Mouse (Mus musculus): ENCODE results near the gene Hspa12a. TPM values are rescaled to one million over a fixed set of nuclear protein-coding genes. Genes with fewer than 3 reads are reported as not detected.

Hspa12a gene
- polyA plus RNA-seq, 1 experiment from 2014 or later, result 6.0 TPM

GRCm38 (mm10) chr19:58816453-58817041 lies 126.9 kb downstream of the Hspa12a start:
- H3K4me3 ChIP-seq (replicated peaks), result no peak overlapping the region
- H3K4me1 ChIP-seq, result no peaks in the 10 kb centered on the region
- no peak for ATAC-seq (ENCODE audit: insufficient number of reproducible peaks, low FRiP score, low TSS enrichment, low read depth)
- 67% methylated on average over 17 of the region's 17 CpGs for WGBS
- no peaks in the 10 kb centered on the region for H3K27me3 ChIP-seq
- no peak overlapping the region for H3K27ac ChIP-seq (replicated peaks)
- H3K4me2 ChIP-seq (replicated peaks), result no peak overlapping the region
- no peak overlapping the region for H3K9ac ChIP-seq
- H3K36me3 ChIP-seq, result no peaks in the 10 kb centered on the region
- H3K9me3 ChIP-seq (replicated peaks), result no peaks in the 10 kb centered on the region

- Histone ChIP-seq H3K4me1 (no peaks in the 10 kb centered on the region), H3K9ac (no peak overlapping the region), H3K9me3 (replicated peaks) (no peaks in the 10 kb centered on the region), H3K27ac (replicated peaks) (no peak overlapping the region), H3K4me3 (replicated peaks) (no peak overlapping the region), H3K27me3 (no peaks in the 10 kb centered on the region), H3K36me3 (no peaks in the 10 kb centered on the region), H3K4me2 (replicated peaks) (no peak overlapping the region)
- ATAC-seq (ENCODE audit: insufficient number of reproducible peaks, low FRiP score, low TSS enrichment, low read depth), result no peak
- WGBS, result 83% methylated on average over 13 of the region's 13 CpGs
Measured at GRCm38 (mm10) chr19:58815179-58815922, 128.1 kb downstream of the Hspa12a start.

GRCm38 (mm10) chr19:58810536-58810935 lies 132.9 kb downstream of the Hspa12a start:
- no peak overlapping the region for H3K4me3 ChIP-seq (replicated peaks)
- no peak overlapping the region for H3K27ac ChIP-seq (replicated peaks)
- no peaks in the 10 kb centered on the region for H3K9me3 ChIP-seq (replicated peaks)
- no peak overlapping the region for H3K4me2 ChIP-seq (replicated peaks)
- H3K27me3 ChIP-seq, result no peaks in the 10 kb centered on the region
- ATAC-seq (ENCODE audit: insufficient number of reproducible peaks, low FRiP score, low TSS enrichment, low read depth), result no peak
- 73% methylated on average over 5 of the region's 5 CpGs for WGBS
- H3K4me1 ChIP-seq, result no peaks in the 10 kb centered on the region
- no peaks in the 10 kb centered on the region for H3K36me3 ChIP-seq
- no peak overlapping the region for H3K9ac ChIP-seq

- Histone ChIP-seq H3K36me3 (no peaks in the 10 kb centered on the region), H3K9ac (no peak overlapping the region), H3K27ac (replicated peaks) (no peak overlapping the region), H3K4me2 (replicated peaks) (no peak overlapping the region), H3K4me1 (no peaks in the 10 kb centered on the region), H3K4me3 (replicated peaks) (no peak overlapping the region), H3K9me3 (replicated peaks) (no peaks in the 10 kb centered on the region), H3K27me3 (no peaks in the 10 kb centered on the region)
- 76% methylated on average over 6 of the region's 6 CpGs for WGBS
- ATAC-seq (ENCODE audit: insufficient number of reproducible peaks, low FRiP score, low TSS enrichment, low read depth), result no peak
Measured at GRCm38 (mm10) chr19:58808864-58809263, 134.6 kb downstream of the Hspa12a start.

GRCm38 (mm10) chr19:58806364-58806763 lies 137.1 kb downstream of the Hspa12a start:
- Histone ChIP-seq H3K27me3 (no peaks in the 10 kb centered on the region), H3K27ac (replicated peaks) (no peak overlapping the region), H3K4me1 (no peaks in the 10 kb centered on the region), H3K9ac (no peak overlapping the region), H3K9me3 (replicated peaks) (no peaks in the 10 kb centered on the region), H3K36me3 (no peaks in the 10 kb centered on the region), H3K4me2 (replicated peaks) (no peak overlapping the region), H3K4me3 (replicated peaks) (no peak overlapping the region)
- 4% methylated on average over 3 of the region's 3 CpGs for WGBS
- ATAC-seq (ENCODE audit: insufficient number of reproducible peaks, low FRiP score, low TSS enrichment, low read depth), result no peak

GRCm38 (mm10) chr19:58805191-58805779 lies 138.2 kb downstream of the Hspa12a start:
- no peak overlapping the region for H3K9ac ChIP-seq
- no peaks in the 10 kb centered on the region for H3K36me3 ChIP-seq
- no peaks in the 10 kb centered on the region for H3K27me3 ChIP-seq
- ATAC-seq (ENCODE audit: insufficient number of reproducible peaks, low FRiP score, low TSS enrichment, low read depth), result no peak
- no peak overlapping the region for H3K27ac ChIP-seq (replicated peaks)
- 89% methylated on average over 9 of the region's 9 CpGs for WGBS
- no peak overlapping the region for H3K4me2 ChIP-seq (replicated peaks)
- H3K4me3 ChIP-seq (replicated peaks), result no peak overlapping the region
- H3K4me1 ChIP-seq, result no peaks in the 10 kb centered on the region
- no peaks in the 10 kb centered on the region for H3K9me3 ChIP-seq (replicated peaks)

GRCm38 (mm10) chr19:58795114-58795669 lies 148.3 kb downstream of the Hspa12a start:
- no peaks in the 10 kb centered on the region for H3K9me3 ChIP-seq (replicated peaks)
- no peaks in the 10 kb centered on the region for H3K27me3 ChIP-seq
- H3K9ac ChIP-seq, result no peak overlapping the region
- no peak overlapping the region for H3K27ac ChIP-seq (replicated peaks)
- H3K36me3 ChIP-seq, result peaks cover 9% of the 10 kb centered on the region; the same call in 1 of the 2 replicates
- 77% methylated on average over 12 of the region's 12 CpGs for WGBS
- 0 out of 2 replicates have a peak, but pooled peaks have one; percentile 29 for ATAC-seq (ENCODE audit: insufficient number of reproducible peaks, low FRiP score, low TSS enrichment, low read depth)
- no peak overlapping the region for H3K4me2 ChIP-seq (replicated peaks)
- no peak overlapping the region for H3K4me3 ChIP-seq (replicated peaks)
- no peaks in the 10 kb centered on the region for H3K4me1 ChIP-seq

GRCm38 (mm10) chr19:58794284-58794683 lies 149.2 kb downstream of the Hspa12a start, which contains the start of gene 1700019N19Rik:
Gene 1700019N19Rik (minus strand): TSS chr19:58794461.
- Histone ChIP-seq H3K36me3 (peaks cover 3% of the 10 kb centered on the region; the same call in 1 of the 2 replicates), H3K9ac (no peak within 1 kb of the TSS), H3K4me3 (replicated peaks) (no peak within 1 kb of the TSS), H3K9me3 (replicated peaks) (no peaks in the 10 kb centered on the region), H3K4me2 (replicated peaks) (no peak within 1 kb of the TSS), H3K27me3 (no peaks in the 10 kb centered on the region), H3K4me1 (no peaks in the 10 kb centered on the region), H3K27ac (replicated peaks) (no peak within 1 kb of the TSS)
- no peak for ATAC-seq (ENCODE audit: insufficient number of reproducible peaks, low FRiP score, low TSS enrichment, low read depth)
- 34% methylated on average over 10 of the region's 10 CpGs for WGBS

- Histone ChIP-seq H3K36me3 (no peaks in the 10 kb centered on the region), H3K4me2 (replicated peaks) (no peak overlapping the region), H3K4me3 (replicated peaks) (no peak overlapping the region), H3K9ac (no peak overlapping the region), H3K4me1 (no peaks in the 10 kb centered on the region), H3K9me3 (replicated peaks) (no peaks in the 10 kb centered on the region), H3K27me3 (no peaks in the 10 kb centered on the region), H3K27ac (replicated peaks) (no peak overlapping the region)
- 67% methylated on average over 11 of the region's 11 CpGs for WGBS
- no peak for ATAC-seq (ENCODE audit: insufficient number of reproducible peaks, low FRiP score, low TSS enrichment, low read depth)
Measured at GRCm38 (mm10) chr19:58789194-58789593, 154.3 kb downstream of the Hspa12a start.

GRCm38 (mm10) chr19:58783938-58784337 lies 159.5 kb downstream of the Hspa12a start:
- Histone ChIP-seq H3K36me3 (no peaks in the 10 kb centered on the region), H3K27ac (replicated peaks) (no peak overlapping the region), H3K4me1 (no peaks in the 10 kb centered on the region), H3K27me3 (no peaks in the 10 kb centered on the region), H3K9ac (no peak overlapping the region), H3K4me2 (replicated peaks) (no peak overlapping the region), H3K4me3 (replicated peaks) (no peak overlapping the region), H3K9me3 (replicated peaks) (no peaks in the 10 kb centered on the region)
- ATAC-seq (ENCODE audit: insufficient number of reproducible peaks, low FRiP score, low TSS enrichment, low read depth), result no peak
- 46% methylated on average over 7 of the region's 7 CpGs for WGBS

- no peak overlapping the region for H3K4me3 ChIP-seq (replicated peaks)
- H3K27ac ChIP-seq (replicated peaks), result no peak overlapping the region
- ATAC-seq (ENCODE audit: insufficient number of reproducible peaks, low FRiP score, low TSS enrichment, low read depth), result no peak
- no peaks in the 10 kb centered on the region for H3K36me3 ChIP-seq
- no peaks in the 10 kb centered on the region for H3K9me3 ChIP-seq (replicated peaks)
- H3K4me2 ChIP-seq (replicated peaks), result no peak overlapping the region
- 59% methylated on average over 4 of the region's 4 CpGs for WGBS
- no peak overlapping the region for H3K9ac ChIP-seq
- no peaks in the 10 kb centered on the region for H3K4me1 ChIP-seq
- H3K27me3 ChIP-seq, result no peaks in the 10 kb centered on the region
Measured at GRCm38 (mm10) chr19:58781566-58781965, 161.9 kb downstream of the Hspa12a start.

All from embryonic facial prominence, embryonic 15.5 days (tissue).